Mouse (Mus musculus) lung, postnatal 0 days (tissue): ENCODE measurements at regions not wholly inside any gene's neighbourhood (a gene's known extent, or its start where the extent isn't known, plus 50 kb on each side); places are given as distances from the start of the nearest gene placed in this dataset. TPM values are rescaled to one million over a fixed set of nuclear protein-coding genes. Genes with fewer than 3 reads are reported as not detected.
"Not testable (repeated sequence)": the region's sequence is repeated elsewhere in the genome, so short reads cannot be mapped to it uniquely, and the experiment has no call there.

Source experiments
- ATAC-seq: fragments of 200-750 bp; cut with Nextera tagmentation; 2 replicates; pipeline ENCODE4 v1.8.0; 2017; ENCODE audit warnings: moderate library complexity
- DNase-seq: peaks from one replicate; pipeline ENCODE4 v3.0.0-alpha.2; 2016; ENCODE audit warnings: low spot score
- H3K27ac ChIP-seq: fragments of 300-500 bp; sonication (generic); 2 replicates; pipeline ENCODE4 v1.5.1; 2014; ENCODE audit warnings: antibody characterized with exemption, mild to moderate bottlenecking, low read length, mixed read lengths
- H3K27me3 ChIP-seq: fragments of 300-500 bp; sonication (generic); replicated peaks from 2 replicates; pipeline ENCODE4 v1.6.1; 2014; ENCODE audit warnings: low read length, mixed read lengths; ENCODE audit not compliant: insufficient read depth
- H3K36me3 ChIP-seq: fragments of 300-500 bp; sonication (generic); 2 replicates; pipeline ENCODE4 v1.6.1; 2014; ENCODE audit warnings: low read length, mixed read lengths; ENCODE audit not compliant: insufficient read depth
- H3K4me1 ChIP-seq: fragments of 300-500 bp; sonication (generic); 2 replicates; pipeline ENCODE4 v1.6.1; 2014; ENCODE audit warnings: antibody characterized with exemption, low read depth, low read length, mixed read lengths; ENCODE audit not compliant: insufficient read depth
- H3K4me2 ChIP-seq: fragments of 300-500 bp; sonication (generic); replicated peaks from 2 replicates; pipeline ENCODE4 v1.6.1; 2014; ENCODE audit warnings: low read depth, mild to moderate bottlenecking, low read length, moderate library complexity, mixed read lengths
- H3K4me3 ChIP-seq: fragments of 300-500 bp; sonication (generic); 2 replicates; pipeline ENCODE4 v1.5.1; 2014; ENCODE audit warnings: low read depth, low read length
- H3K9ac ChIP-seq: fragments of 300-500 bp; sonication (generic); replicated peaks from 2 replicates; pipeline ENCODE4 v1.6.1; 2014; ENCODE audit warnings: low read depth, mild to moderate bottlenecking
- H3K9me3 ChIP-seq: fragments of 300-500 bp; sonication (generic); 2 replicates; pipeline ENCODE4 v1.6.1; 2016; ENCODE audit warnings: low read length, mixed read lengths
- CTCF ChIP-seq: IDR thresholded peaks from 2 replicates; pipeline ENCODE4 v1.5.1; 2016; ENCODE audit warnings: antibody characterized with exemption, mild to moderate bottlenecking
- EP300 ChIP-seq: IDR thresholded peaks from 2 replicates; pipeline ENCODE4 v1.6.1; 2016; ENCODE audit warnings: antibody characterized with exemption, mild to moderate bottlenecking, control low read depth
- whole genome bisulfite sequencing: fragments of 180-500 bp; shearing (Covaris S2); extraction: QIAGEN DNeasy Blood & Tissue Kit; methylation state at CpG from one replicate; pipeline ENCODE4 v1.1.7; 2014; 5-methylcytosine and 5-hydroxymethylcytosine counted together
- microRNA-seq: library from miRNA; unstranded; fragments of <30 nt; microRNA quantifications from one replicate; pipeline ENCODE4, GENCODE M21; 2016

DNA sequence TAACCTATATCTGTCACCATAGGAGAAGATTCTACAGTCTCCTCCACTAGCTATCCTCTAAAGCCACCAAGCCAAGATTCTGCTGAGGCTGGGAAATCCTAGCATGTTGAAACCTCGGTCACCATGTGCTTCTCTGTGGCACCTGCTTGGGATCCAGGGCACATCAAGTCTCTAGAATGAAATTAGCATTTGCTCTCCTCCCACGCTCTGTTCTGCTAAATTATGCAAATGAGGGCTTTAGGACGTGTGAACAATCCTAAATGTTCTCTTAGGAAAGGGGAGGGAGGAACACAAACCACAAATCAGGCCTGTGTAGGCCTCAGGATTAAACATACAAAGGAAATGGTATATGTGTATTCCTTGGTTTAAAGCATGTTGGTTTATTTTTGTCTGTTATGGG, 52.9 kb upstream of the Xcl1 start:
- no peak overlapping the region for H3K27ac ChIP-seq
- no peak overlapping the region for H3K4me3 ChIP-seq
- no peak for DNase-seq
- WGBS: 59% methylated on average over 3 of the region's 3 CpGs
- no peak for ATAC-seq
- H3K9ac ChIP-seq: no peak overlapping the region
- H3K4me2 ChIP-seq: no peak overlapping the region
- TF ChIP-seq EP300: no peak
- no peak for TF ChIP-seq CTCF
- no peaks in the 10 kb centered on the region for H3K9me3 ChIP-seq
- no peaks in the 10 kb centered on the region for H3K4me1 ChIP-seq
- no peaks in the 10 kb centered on the region for H3K36me3 ChIP-seq
- no peaks in the 10 kb centered on the region for H3K27me3 ChIP-seq

GRCm38 (mm10) chr1:164985521-164985920, 50.2 kb upstream of the Xcl1 start:
- H3K4me3 ChIP-seq, H3K9ac ChIP-seq, H3K4me1 ChIP-seq, H3K27me3 ChIP-seq, H3K36me3 ChIP-seq, DNase-seq, H3K27ac ChIP-seq, ATAC-seq, H3K9me3 ChIP-seq, H3K4me2 ChIP-seq: not testable (repeated sequence)
- WGBS: 92% methylated on average over 21 of the region's 21 CpGs

Small RNAs in the stretch of these regions (microRNA-seq; reads per million reads assigned to microRNA genes)
- not detected for gene Gm26042
